Mouse (Mus musculus) megakaryocyte, embryonic 14.5 days (primary cell): ENCODE measurements at regions not wholly inside any gene's neighbourhood (a gene's known extent, or its start where the extent isn't known, plus 50 kb on each side); places are given as distances from the start of the nearest gene placed in this dataset.

Experiments
- FLI1 ChIP-seq: IDR thresholded peaks from 2 replicates; pipeline ENCODE4 v1.6.1; 2012; ENCODE audit warnings: low read length, inconsistent platforms, mixed read lengths
- GATA1 ChIP-seq: IDR thresholded peaks from 3 replicates; pipeline ENCODE4 v1.6.1; 2012; ENCODE audit warnings: mixed read lengths, low read length, inconsistent platforms, borderline replicate concordance

GRCm38 (mm10) chr7:71458104-71458754 lies 106.9 kb upstream of the Gm10295 start:
- TF ChIP-seq GATA1 (no peak), FLI1 (no peak)
